Mouse (Mus musculus) megakaryocyte, adult 5-6 weeks (primary cell): ENCODE results near the gene Cntnap1. TPM values are rescaled to one million over a fixed set of nuclear protein-coding genes. Genes with fewer than 3 reads are reported as not detected.

Source experiments
- ATAC-seq: 2 replicates; pipeline ENCODE4 v1.8.0; 2016; ENCODE audit warnings: mild to moderate bottlenecking, inconsistent platforms; ENCODE audit not compliant: poor library complexity, severe bottlenecking
- total RNA-seq, 2 experiments: library from RNA; stranded (forward) in 1 of 2; stranded (reverse) in 1 of 2; fragments of 153-499, 151-499 nt in 1 of 2; fragments of 221-1000, 200-1000 nt in 1 of 2; gene quantifications; 2 replicates each; pipeline versions ENCODE4 v1.2.3 to v1.2.4; 2015 to 2017

The Cntnap1 gene
- total RNA-seq, 2 experiments from 2014 or later = 0.07 TPM; not detected in 1

DNA sequence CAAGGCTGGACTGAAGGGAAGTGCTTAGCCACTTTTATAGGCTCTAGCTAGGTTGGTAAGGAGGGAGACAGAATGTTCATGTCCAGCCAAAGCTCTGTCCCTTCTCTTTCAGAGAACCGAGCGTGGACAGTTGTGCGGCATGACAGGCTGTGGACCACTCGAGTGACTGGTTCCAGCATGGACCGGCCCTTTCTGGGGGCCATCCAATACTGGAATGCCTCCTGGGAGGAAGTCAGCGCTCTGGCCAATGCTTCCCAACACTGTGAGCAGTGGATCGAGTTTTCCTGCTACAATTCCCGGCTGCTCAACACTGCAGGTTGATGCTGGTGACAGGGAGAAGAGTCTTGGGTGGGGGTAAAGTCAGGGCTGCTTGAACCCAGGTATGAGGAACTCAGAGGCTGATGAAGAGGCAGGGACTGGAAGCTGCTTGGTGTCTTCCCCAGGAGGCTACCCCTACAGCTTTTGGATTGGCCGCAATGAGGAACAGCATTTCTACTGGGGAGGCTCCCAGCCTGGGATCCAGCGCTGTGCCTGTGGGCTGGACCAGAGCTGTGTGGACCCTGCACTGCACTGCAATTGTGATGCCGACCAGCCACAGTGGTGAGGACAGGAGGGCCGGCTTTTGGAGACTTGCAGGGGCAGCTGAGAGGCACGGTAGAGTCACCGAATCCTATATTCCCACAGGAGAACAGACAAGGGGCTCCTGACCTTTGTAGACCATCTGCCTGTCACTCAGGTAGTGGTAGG is 12.6 kb downstream of the Cntnap1 start:
- ATAC-seq = no peak

DNA sequence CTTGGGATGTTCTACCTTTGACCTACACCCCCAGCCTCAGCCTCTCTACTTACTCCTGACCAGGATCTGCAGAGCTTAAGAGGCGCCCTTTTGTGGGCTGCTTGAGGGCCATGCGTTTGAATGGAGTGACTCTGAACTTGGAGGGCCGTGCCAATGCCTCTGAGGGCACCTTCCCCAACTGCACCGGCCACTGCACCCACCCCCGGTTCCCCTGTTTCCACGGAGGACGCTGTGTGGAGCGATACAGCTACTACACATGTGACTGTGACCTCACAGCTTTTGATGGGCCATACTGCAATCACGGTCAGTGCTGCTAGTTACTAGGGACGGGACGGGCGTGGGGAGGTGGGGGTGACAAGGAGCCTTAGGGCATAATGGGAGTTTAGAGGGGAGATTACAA is 14.7 kb downstream of the Cntnap1 start:
- no peak for ATAC-seq

DNA sequence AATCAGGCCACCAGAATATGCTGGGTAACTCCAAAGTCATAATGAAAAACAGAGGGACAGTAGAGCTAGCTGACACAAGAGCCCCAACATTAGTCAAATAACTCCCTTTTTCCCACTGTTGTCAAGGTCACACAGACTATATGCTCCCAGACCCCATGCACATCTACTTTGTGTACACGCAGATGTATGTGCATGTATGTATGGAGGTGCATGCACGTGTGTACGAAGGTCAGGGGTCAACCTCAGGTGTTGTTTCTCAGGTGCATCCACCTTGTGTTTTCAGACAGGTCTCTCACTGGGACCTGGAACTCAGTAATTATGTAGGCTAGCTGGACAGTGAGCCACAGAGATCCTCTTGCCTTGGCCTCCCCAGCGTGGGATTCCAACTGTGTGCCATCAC is 15.1 kb downstream of the Cntnap1 start:
- ATAC-seq = no peak

DNA sequence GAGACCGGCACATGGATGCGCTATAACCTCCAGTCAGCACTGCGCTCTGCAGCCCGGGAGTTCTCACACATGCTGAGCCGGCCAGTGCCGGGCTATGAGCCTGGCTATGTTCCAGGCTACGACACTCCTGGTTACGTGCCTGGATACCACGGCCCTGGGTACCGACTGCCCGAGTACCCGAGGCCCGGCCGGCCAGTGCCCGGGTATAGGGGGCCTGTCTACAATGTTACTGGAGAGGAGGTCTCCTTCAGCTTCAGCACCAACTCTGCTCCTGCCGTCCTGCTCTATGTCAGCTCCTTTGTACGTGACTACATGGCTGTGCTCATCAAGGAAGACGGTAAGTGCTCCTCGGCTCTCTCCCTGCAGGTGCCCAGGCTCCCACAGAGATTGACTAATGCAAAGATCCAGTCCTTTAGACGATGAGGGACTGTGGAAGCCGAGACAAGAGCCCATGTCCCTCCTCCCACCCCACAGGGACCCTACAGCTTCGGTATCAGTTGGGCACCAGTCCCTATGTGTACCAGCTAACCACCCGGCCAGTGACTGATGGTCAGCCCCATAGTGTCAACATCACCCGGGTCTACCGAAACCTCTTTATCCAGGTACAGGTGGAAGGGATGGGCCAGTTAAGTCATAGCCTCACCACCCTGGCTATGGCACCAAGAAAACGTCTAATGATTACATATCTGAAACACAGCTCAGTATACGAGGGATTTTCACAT is 16.4 kb downstream of the Cntnap1 start:
- ATAC-seq = no peak

DNA sequence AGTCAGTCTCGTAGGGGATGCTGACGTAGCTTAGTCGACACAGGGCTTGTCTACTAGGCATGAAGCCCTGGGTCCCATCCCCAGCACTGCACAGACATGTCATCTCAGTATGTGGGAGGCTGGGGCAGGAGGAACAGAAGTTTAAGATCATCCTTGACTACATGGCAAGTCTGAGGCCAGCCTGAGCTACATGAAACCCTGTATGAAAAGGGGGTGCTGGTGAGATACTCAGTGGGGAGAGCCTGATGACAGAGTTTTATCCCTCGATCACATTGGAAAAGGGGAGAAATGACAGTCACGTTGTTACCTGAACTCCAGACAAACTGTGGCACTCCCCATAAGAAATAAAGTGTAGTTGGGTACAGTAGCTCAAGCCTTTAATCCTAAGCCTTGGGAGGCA is 17.2 kb downstream of the Cntnap1 start:
- no peak for ATAC-seq

DNA sequence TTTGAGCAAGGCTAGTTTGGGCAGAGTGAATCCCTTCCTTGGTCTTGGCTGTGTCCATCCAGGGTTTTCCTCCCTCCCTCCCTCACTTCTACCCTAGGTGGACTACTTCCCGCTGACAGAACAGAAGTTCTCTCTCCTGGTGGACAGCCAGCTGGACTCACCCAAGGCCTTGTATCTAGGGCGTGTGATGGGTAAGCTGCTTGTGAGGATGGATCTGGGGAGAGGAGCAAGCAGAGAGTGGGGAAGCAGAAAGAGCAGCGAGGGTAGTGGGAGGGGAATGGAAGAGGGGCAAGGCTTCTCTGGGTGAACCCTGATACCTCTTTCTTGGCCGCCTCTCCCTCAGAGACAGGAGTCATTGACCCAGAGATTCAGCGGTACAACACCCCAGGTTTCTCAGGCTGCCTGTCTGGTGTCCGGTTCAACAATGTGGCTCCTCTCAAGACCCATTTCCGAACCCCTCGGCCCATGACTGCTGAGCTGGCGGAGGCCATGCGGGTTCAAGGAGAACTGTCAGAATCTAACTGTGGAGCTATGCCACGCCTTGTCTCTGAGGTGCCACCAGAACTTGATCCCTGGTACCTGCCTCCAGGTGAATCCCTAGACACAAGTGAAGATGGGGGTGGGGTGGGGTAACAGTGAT is 18.0 kb downstream of the Cntnap1 start:
- no peak for ATAC-seq

DNA sequence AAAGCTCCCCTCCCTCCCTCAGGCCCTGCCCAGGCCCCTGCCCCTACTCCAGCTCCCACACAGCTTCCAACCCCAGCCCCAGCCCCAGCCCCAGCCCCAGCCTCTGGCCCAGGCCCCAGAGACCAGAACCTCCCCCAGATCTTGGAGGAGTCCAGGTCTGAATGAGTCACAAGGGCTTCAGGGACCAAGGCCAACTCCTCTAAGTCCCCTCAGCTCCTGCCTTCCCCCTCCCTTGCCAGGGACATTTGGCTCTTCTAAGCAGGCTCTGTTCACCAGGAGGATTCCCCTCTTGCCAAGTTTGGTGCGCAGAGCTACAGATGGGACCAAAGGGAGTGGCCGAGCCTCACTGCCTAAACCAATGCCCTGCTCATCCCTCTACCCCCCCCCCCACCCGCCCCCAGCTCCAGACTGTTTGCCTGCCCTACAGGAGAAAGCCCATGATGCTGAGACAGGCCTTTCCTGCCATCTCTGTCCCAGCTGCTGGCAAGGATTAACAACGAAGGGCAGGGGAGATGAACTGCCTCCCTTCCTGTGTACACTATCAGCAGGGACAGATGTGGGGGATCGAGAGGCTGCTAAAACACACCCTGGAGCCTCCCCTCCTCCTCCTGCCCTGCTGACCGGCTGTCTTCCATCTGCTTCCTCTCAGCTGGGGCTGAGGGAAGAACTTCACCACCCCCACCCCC is 19.3 kb downstream of the Cntnap1 start:
- no peak for ATAC-seq

DNA sequence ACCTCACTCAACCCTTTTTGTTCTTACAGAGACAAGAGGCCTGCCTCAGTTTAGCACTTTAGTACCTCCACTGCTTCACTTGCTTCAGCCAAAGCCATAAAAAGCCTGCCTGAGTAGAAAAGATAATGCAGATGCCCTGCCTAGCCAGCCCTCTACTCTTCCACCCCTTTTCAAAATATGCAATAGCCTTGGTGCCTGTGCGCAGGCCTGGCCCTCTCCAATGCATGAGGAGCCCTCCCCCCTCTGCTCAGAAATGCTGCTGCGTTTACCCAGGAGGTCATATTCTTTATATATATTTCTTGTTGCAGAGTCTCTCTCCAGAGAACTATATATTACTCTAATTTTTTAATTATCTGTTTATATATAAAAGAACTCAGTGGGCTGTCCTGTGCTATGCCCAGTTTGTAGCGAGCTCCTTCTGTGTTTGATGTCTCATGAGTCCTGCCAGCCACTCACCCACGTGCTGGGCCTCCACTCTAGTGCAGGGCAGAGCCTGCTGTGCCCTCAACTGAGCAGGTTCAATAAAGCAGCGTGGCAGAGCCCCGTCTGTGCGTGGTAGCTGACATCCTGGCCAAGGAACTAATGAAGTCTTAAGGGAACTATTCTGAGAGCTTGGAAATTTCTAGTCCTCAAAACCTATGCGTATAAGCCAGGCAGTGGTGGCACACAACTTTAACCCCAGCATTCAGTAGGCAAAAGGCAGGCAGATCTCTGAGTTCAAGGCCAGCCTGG is 20.0 kb downstream of the Cntnap1 start:
- no peak for ATAC-seq

DNA sequence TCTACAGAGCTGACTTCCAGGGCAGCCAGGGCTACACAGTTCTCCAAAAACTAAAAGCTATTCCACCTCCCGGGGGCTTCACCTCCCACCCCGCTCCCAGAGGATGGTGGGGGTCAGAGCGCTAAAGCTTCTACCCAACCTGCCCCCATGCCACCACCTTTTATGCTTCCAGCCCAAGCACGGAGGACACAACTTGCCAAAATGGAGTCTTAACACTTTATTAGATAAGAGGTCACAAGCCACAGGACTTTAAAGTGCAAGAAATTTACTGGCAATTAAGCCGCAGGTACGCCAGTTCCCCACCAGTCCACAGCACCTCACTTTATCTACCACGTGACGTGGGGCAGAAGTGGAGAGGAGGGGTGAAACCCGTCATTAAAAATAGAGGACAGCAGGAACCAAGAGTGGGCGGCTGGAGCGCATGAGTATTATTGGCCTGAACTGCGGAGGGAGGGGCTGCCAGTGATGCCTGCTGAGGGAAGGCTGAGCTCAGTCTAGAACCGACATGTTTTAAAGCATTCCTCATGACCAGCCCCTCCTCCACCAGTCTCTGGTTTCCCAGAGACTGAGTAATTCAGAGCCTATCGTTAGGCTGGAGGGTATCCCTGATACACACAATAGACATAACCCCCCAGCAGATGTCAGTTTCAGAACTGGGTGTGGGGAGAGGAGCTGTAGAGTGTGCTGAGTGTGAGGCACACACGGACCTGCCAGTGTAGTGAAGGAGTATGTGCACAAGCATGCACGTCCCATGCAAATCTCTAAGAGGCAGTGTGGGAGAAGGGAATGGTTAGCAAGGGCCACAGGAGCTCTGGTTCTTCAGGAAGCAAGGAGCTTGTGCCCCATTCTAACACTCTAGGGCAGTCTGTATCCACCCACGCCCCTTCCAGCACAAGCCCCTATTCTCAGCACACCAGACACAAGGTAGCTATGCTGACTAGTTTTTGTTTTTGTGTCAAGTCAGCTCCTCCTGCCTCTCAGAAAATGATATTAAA is 20.9 kb downstream of the Cntnap1 start:
- no peak for ATAC-seq

DNA sequence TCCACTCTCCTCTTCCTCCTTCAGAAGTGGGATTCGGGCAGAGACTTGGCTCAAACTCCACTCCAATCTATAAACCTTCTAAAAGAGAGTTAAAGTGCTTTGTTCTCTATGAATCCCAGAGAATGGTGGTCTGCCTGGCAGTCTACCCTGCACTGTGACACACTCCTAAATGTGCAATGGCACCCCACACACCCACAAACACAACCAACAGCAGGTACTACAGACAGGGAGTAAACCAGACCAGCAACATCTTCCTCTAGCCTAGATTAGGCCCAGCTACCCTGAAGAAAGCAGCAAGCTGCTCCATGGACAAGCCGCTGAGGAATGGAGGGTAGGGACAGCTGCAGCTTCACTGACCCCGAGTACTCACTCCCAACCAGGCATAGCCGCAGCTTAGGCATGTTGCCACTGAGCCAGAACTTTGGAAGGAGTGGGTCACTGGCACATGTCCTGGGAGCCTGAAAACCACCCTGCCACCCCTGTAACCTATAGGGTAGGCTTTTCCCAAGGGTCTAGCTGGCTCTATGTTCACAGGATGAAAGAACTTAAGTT is 21.7 kb downstream of the Cntnap1 start:
- ATAC-seq = no peak

DNA sequence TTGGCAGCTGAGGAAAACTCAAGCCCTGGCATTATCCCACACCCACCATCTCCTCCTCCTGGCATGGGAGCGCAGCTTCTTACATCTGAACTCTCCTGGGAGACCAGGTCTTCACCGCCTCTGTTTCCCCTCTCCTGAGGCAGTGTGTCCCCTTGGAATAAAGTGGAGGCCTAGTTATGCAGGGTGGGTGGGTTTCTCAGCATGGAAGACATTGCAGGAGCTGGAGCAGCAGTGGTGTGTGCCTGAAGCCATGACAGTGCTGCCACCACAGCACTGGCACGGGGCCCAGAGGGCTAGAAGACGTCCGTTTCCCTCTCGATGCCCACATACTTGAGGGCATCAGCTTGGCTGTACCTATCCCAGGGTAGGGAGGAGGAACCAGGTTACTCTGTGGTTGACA is 22.3 kb downstream of the Cntnap1 start:
- no peak for ATAC-seq

DNA sequence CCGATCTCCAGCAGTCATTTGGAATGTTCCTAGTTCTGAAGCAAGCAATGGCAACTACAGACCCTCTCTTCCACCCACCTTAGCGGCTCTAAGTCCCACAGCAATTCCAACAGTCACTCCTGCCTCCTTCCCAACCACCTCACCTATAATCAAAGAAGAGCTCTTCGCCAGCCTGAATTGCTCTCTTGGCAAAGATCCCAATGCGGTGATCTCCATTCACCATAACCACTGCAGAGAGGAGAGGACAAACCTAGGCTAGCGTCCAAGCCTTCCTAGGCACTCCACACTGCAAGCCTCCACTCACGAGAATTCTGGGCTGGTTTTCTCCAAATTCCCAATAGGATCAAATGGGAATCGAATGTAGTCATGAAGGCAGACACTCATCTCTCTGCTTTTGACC is 22.8 kb downstream of the Cntnap1 start:
- no peak for ATAC-seq

DNA sequence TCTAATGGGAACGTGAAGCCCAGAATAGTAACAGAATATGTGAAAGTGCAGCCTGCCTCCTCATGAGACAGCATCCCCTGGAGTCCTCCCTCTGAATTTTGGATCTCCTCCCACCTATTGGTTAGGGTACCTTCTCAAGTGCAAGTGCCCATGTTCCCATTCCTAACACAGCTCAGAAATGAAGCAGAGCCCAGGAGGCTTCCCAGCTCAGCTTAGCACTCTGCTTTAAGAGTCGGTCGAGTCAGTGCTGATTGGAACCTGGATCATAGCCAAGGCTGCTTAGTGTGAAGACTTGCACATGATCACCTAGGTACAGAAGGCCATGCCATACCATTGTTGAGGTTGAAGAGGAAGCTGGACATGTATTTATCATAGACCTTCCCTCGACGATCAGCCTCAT is 23.8 kb downstream of the Cntnap1 start:
- no peak for ATAC-seq

DNA sequence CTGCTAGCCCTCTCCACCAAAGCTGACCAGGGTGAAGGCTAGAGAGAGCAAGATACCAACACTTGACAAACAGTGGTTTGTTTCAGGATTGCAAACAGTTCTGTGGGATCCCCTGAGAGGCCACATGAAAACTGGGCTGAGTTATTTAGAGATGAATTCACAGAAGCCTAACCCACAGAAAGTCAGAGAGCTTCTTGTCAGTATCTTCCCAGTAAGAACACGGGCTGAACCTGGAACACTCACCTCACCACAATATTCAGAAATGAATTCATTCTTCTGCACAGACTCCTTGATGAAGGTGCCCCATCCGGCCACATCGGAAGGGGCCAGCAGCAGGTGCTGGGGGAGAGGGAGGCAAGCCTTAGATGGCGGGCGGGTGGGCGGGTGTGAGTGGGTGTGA is 24.3 kb downstream of the Cntnap1 start:
- no peak for ATAC-seq

DNA sequence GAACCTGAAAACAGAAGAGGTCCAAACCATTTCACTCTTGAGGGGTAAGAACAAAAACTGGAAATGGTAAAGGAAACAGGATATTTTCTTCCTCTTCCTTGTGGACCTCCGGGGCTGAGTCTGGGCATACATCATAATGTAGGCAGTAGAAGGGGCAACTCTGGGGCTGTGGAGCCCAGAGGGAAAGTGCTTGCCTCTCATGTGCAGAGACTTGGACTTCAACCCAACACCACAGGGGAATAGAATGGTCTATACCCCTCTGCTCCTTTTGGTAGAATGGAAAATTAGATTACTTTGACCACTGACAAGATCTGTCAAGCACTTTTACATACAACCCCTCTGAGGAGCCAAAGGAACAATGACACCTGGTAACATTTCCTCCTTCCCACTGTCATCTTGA is 24.8 kb downstream of the Cntnap1 start:
- no peak for ATAC-seq

DNA sequence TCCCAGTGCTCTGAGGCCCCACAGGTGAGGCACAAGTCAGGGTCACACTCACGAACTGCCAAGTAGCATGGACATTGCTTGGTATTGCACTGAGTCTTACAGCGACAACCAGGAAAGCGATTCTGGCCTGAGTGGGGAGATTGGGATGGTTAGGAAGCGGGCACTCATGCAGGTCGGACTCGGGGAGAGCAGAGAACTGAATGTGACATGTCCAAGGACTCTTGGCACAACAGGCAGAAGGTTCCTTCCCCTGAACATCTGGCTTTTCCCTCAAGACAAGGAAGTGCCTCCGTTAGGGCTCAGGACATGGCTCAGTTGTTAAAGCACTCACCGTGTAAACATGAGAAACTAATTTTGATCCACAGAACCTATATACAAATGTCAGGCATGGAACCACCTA is 25.2 kb downstream of the Cntnap1 start:
- ATAC-seq = no peak

DNA sequence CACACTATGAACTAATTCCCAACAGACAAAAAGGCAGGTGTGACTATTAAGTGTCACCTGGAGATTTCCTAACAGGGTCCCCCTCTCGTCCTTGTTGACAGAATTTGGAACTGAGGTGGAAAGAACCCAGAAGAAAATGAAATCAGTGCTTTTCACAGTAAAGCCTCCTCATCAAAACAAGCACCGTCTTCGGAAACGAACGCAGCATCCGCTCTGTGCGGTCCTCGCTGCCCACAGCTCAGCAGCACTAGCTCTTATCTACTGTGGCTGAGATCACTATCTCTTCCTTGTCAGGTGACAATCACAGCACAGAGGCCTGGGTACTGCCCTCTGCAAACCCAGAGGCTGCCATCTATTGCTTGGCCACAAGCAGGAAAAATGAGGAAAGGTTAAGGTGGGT is 25.9 kb downstream of the Cntnap1 start:
- ATAC-seq = no peak

DNA sequence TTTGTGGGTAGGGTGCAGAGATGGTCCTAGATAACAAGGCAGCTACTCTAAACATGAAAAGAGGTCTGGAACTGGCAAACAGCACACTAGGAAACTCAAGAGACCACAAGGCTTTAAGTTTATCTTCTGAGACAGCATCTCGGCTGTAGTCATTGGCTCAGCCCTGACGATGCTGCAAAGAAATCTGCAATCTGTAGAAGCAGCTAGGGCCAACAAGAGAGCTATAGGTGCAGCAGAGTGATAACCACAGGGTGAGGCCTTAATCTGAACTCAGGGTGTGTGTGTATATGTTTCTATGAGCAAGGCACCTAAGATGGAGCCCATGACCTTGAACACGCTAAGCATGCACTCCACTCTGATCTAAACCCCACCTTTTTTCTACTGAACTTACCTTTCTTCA is 29.2 kb downstream of the Cntnap1 start:
- no peak for ATAC-seq

DNA sequence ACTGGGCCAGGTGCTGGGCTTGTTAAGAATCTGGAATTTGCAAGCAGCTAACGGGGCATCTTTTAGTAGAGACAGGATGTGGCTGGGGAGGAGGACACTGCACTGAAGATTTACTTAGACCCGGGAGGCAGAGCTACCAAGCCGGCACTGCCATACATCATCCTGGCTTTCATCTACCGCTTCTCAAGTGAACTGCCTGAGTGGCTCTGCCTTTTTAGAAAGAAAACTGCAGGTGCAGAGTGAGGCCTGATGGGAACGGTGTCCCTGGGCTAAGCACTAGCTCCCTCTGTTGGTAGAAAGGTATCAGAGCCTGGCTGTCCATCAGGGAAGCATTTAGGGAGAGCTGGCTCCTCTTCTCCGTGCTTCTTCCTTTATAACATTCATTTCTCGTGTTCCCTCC is 30.7 kb downstream of the Cntnap1 start:
- ATAC-seq = peak; percentile 47; the same call in 1 of the 2 replicates
